28 mouse cellular contexts compared by ENCODE assay signal in the genomic region with DNA sequence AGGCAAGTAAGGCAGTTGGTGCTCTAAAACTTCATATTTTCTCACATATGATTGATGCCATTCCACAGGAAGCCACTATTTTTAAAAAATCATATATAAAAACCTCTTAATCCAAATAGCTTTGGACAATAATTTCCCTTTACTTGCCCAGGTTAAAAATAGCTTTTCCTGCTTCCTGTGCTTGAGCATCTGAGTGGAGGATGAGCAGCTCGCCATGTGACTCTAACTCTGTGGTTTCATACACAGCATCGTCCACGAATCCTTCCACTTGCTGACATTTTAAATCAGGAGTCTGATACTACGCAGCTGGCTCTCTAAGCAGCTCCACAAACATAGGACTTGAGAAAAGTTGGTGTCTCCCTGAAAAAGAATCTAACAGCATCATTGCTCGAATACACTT. TPM values are rescaled to one million over a fixed set of nuclear protein-coding genes. Genes with fewer than 3 reads are reported as not detected.
DNase-seq lines count a peak whose midpoint lies in the region; ATAC-seq and TF ChIP-seq lines count a peak whose summit lies in the region.
"Had no signal": no experiment of that assay in that cellular context is flagged by ENCODE, and none has a peak within 500 bp of the region (broad histone marks: within the 10 kb centered on the region; RNA-seq: fewer than 3 reads in every experiment).

No protein-coding gene starts in this region.

- TF ChIP-seq POLR2A in kidney, adult 2 months (IDR thresholded peaks at IDR 0.05; ENCODE audit: low read depth, low read length), result no peak
- TF ChIP-seq POLR2A in myocyte (IDR thresholded peaks at IDR 0.05; ENCODE audit: insufficient read length, low read depth), result no peak

- no peak overlapping the region for H3K4me2 ChIP-seq in lung, embryonic 14.5 days
- H3K4me2 ChIP-seq in myocyte (ENCODE audit: low read depth), result peak overlapping the region; percentile 4
- H3K4me2 ChIP-seq: heart, embryonic 15.5 days; hindbrain, embryonic 14.5 days; limb, embryonic 12.5 days; liver, embryonic 15.5 days; lung, embryonic 15.5 days had no signal

- H3K4me3 ChIP-seq in kidney, adult 2 months (ENCODE audit: insufficient read depth, low read depth, low read length), result no peak overlapping the region
- H3K4me3 ChIP-seq in lung, embryonic 14.5 days (ENCODE audit: low read depth, low read length), result no peak overlapping the region
- no peak overlapping the region for H3K4me3 ChIP-seq in myocyte
- H3K4me3 ChIP-seq: erythroblast, embryonic 14.5 days; heart, embryonic 10.5 days; heart, embryonic 15.5 days; limb, embryonic 12.5 days; liver, embryonic 15.5 days; lung, embryonic 15.5 days; megakaryocyte, embryonic 14.5 days had no signal

- 63% methylated on average over 5 of the region's 5 CpGs for WGBS in kidney, adult 2 months
- WGBS in lung, embryonic 14.5 days, result 70% methylated on average over 5 of the region's 5 CpGs

- no peak overlapping the region for H3K27ac ChIP-seq in kidney, adult 2 months (ENCODE audit: insufficient read depth, low read depth, low read length)
- no peak overlapping the region for H3K27ac ChIP-seq in lung, embryonic 14.5 days (ENCODE audit: low read depth)
- H3K27ac ChIP-seq: heart, embryonic 10.5 days; heart, embryonic 15.5 days; hindbrain, embryonic 14.5 days; limb, embryonic 12.5 days; liver, embryonic 15.5 days; lung, embryonic 15.5 days had no signal

- no peak overlapping the region for H3ac ChIP-seq in myocyte (ENCODE audit: control insufficient read depth, insufficient read length)

- no peaks in the 10 kb centered on the region for H3K36me3 ChIP-seq in kidney, adult 2 months (ENCODE audit: control insufficient read depth, insufficient read depth, low read length)
- H3K36me3 ChIP-seq in lung, embryonic 14.5 days (ENCODE audit: insufficient read depth), result peaks cover 11% of the 10 kb centered on the region; the same call in 1 of the 2 replicates
- H3K36me3 ChIP-seq in myocyte (ENCODE audit: control insufficient read depth, insufficient read depth), result no peaks in the 10 kb centered on the region
- H3K36me3 ChIP-seq: heart, embryonic 10.5 days; heart, embryonic 15.5 days had no signal

- H3K27me3 ChIP-seq in kidney, adult 2 months (replicated peaks; ENCODE audit: control insufficient read depth, insufficient read depth, low read length), result no peaks in the 10 kb centered on the region
- H3K27me3 ChIP-seq in lung, embryonic 14.5 days (ENCODE audit: insufficient read depth, low read length), result no peaks in the 10 kb centered on the region
- no peaks in the 10 kb centered on the region for H3K27me3 ChIP-seq in myocyte (ENCODE audit: control insufficient read depth, insufficient read depth, insufficient read length)
- H3K27me3 ChIP-seq: CH12.LX; limb, embryonic 12.5 days; liver, embryonic 15.5 days; lung, embryonic 15.5 days; megakaryocyte, embryonic 14.5 days had no signal

- no peaks in the 10 kb centered on the region for H3K4me1 ChIP-seq in kidney, adult 2 months (ENCODE audit: control insufficient read depth, insufficient read depth, low read length)
- no peaks in the 10 kb centered on the region for H3K4me1 ChIP-seq in lung, embryonic 14.5 days (ENCODE audit: insufficient read depth)
- H3K4me1 ChIP-seq: limb, embryonic 12.5 days; liver, embryonic 15.5 days had no signal

- ATAC-seq in lung, embryonic 14.5 days (ENCODE audit: insufficient read depth), result no peak
- ATAC-seq: forebrain, embryonic 16.5 days had no signal

- no peak overlapping the region for H3K9ac ChIP-seq in lung, embryonic 14.5 days
- H3K9ac ChIP-seq: heart, embryonic 15.5 days; hindbrain, embryonic 14.5 days; limb, embryonic 12.5 days; liver, embryonic 15.5 days; lung, embryonic 15.5 days had no signal

- peak; percentile 25 for DNase-seq in kidney, adult 2 months
- no peak for DNase-seq in kidney, adult 9 months
- peak; percentile 12 for DNase-seq in lung, embryonic 14.5 days
- DNase-seq in lung, postnatal 25 days (ENCODE audit: low spot score), result no peak
- peak; percentile 20 for DNase-seq in brain, adult 2 months (ENCODE audit: low read depth, low spot score)
- DNase-seq in thymus, postnatal 25 days, result no peak
- DNase-seq: adrenal gland, adult 8-10 months; B cell, adult 2 months; cerebellum, adult 11-12 months; cerebellum, postnatal 10 days; kidney, adult 8-10 months; kidney, postnatal 4 days; lung, postnatal 36 days; midbrain, embryonic 14.5 days; right cerebral cortex, adult 18-20 months; spleen, adult 18-20 months; thymus, postnatal 14 days had no signal

- H3K79me2 ChIP-seq in myocyte (ENCODE audit: control insufficient read depth, insufficient read depth), result peaks cover 8% of the 10 kb centered on the region

- no peaks in the 10 kb centered on the region for H3K9me3 ChIP-seq in lung, embryonic 14.5 days (ENCODE audit: low read depth, low read length)
- H3K9me3 ChIP-seq: heart, embryonic 10.5 days; heart, embryonic 15.5 days; limb, embryonic 12.5 days; liver, embryonic 15.5 days; lung, embryonic 15.5 days; megakaryocyte, embryonic 14.5 days had no signal

- no peak for TF ChIP-seq CTCF in kidney, adult 2 months (conservative IDR thresholded peaks at IDR 0.05; ENCODE audit: insufficient read depth, insufficient read length, low read depth, low read length)
- no peak for TF ChIP-seq CTCF in lung, embryonic 14.5 days (IDR thresholded peaks at IDR 0.05; ENCODE audit: low read depth)

TF ChIP-seq in myocyte, 11 proteins besides CTCF, POLR2A, EP300 and RAD21:
- TF ChIP-seq CEBPB (IDR thresholded peaks at IDR 0.05; ENCODE audit: insufficient read depth, poor library complexity, severe bottlenecking) (no peak), USF1 (IDR thresholded peaks at IDR 0.05; ENCODE audit: low read depth) (peak; percentile 57)

RNA-seq across cellular contexts. Expression of a gene that starts 7.5 kb away (rescaled TPM):
- 13.7 and 13.9 TPM in 2 replicates for polyA plus RNA-seq in kidney, adult 2 months (2012; rRNA removed)
- 25.9 and 26.7 TPM in 2 replicates for polyA plus RNA-seq in lung, embryonic 14.5 days (2014; fragmentation: Nextera tagmentation; extraction: Ambion mirVana)
- polyA plus RNA-seq in myocyte (2012; fragmentation: generic; extraction: Trizol), result 5.2 TPM

Comparison
In these comparisons a context has a peak if more than half of its experiments do, and no peak if none do; other contexts are left out.
1. DNase-seq: peak in kidney, adult 2 months (single experiment), lung, embryonic 14.5 days (single experiment) and brain, adult 2 months (single experiment); none in kidney, adult 9 months (single experiment), lung, postnatal 25 days (single experiment) and thymus, postnatal 25 days (single experiment).